Mouse (Mus musculus) liver, embryonic 13.5 days (tissue): ENCODE measurements around the gene Gm20696. TPM values are rescaled to one million over a fixed set of nuclear protein-coding genes. Genes with fewer than 3 reads are reported as not detected.

Experiments used
- ATAC-seq: fragments of 200-750 bp; cut with Nextera tagmentation; 2 replicates; pipeline ENCODE4 v1.8.0; 2017; ENCODE audit warnings: low read depth, mild to moderate bottlenecking, moderate number of reproducible peaks, moderate library complexity
- DNase-seq: peaks from one replicate; pipeline ENCODE4 v3.0.0; 2022
- H3K27ac ChIP-seq: fragments of 300-500 bp; sonication (generic); 2 replicates; pipeline ENCODE4 v1.5.1; 2015; ENCODE audit warnings: moderate library complexity, mild to moderate bottlenecking, inconsistent platforms
- H3K27me3 ChIP-seq: fragments of 300-500 bp; sonication (generic); 2 replicates; pipeline ENCODE4 v1.6.1; 2015; ENCODE audit warnings: mild to moderate bottlenecking, inconsistent platforms
- H3K36me3 ChIP-seq: fragments of 300-500 bp; sonication (generic); 2 replicates; pipeline ENCODE4 v1.6.1; 2015; ENCODE audit warnings: mild to moderate bottlenecking, inconsistent platforms
- H3K4me1 ChIP-seq: fragments of 300-500 bp; sonication (generic); replicated peaks from 2 replicates; pipeline ENCODE4 v1.6.1; 2015; ENCODE audit warnings: inconsistent platforms
- H3K4me2 ChIP-seq: fragments of 300-500 bp; sonication (generic); 2 replicates; pipeline ENCODE4 v1.6.1; 2015; ENCODE audit warnings: inconsistent platforms, mild to moderate bottlenecking, moderate library complexity
- H3K4me3 ChIP-seq: fragments of 300-500 bp; sonication (generic); replicated peaks from 2 replicates; pipeline ENCODE4 v1.5.1; 2015; ENCODE audit warnings: mild to moderate bottlenecking, inconsistent platforms
- H3K9ac ChIP-seq: fragments of 300-500 bp; sonication (generic); 2 replicates; pipeline ENCODE4 v1.6.1; 2015; ENCODE audit warnings: mild to moderate bottlenecking, inconsistent platforms
- H3K9me3 ChIP-seq: fragments of 300-500 bp; sonication (generic); replicated peaks from 2 replicates; pipeline ENCODE4 v1.6.1; 2016; ENCODE audit warnings: inconsistent platforms
- WGBS: fragments of 180-500 bp; shearing (Covaris S2); methylation state at CpG from one replicate; pipeline ENCODE4 v1.1.7; 2015; ENCODE audit not compliant: insufficient replicate concordance; 5-methylcytosine and 5-hydroxymethylcytosine counted together
- polyA plus RNA-seq: library from polyadenylated mRNA; unstranded; fragments of >200 nt; fragmentation: Nextera tagmentation; extraction: Ambion mirVana; gene quantifications from 2 replicates; pipeline ENCODE4 v1.2.1, GENCODE M21; 2015

The Gm20696 gene
- polyA plus RNA-seq, 1 experiment from 2014 or later, result 0.58 TPM

GRCm38 (mm10) chr6:99478873-99479650 lies 187.5 kb downstream of the Gm20696 start:
- Histone ChIP-seq H3K36me3 (no peaks in the 10 kb centered on the region), H3K4me3 (no peak overlapping the region), H3K4me2 (no peak overlapping the region), H3K27me3 (no peaks in the 10 kb centered on the region), H3K9me3 (no peaks in the 10 kb centered on the region), H3K4me1 (peaks cover 4% of the 10 kb centered on the region), H3K9ac (no peak overlapping the region), H3K27ac (no peak overlapping the region)
- WGBS, result 75% methylated on average over 13 of the region's 13 CpGs
- ATAC-seq (no peak), DNase-seq (no peak)

GRCm38 (mm10) chr6:99475040-99475439 lies 191.6 kb downstream of the Gm20696 start:
- DNase-seq, result no peak
- Histone ChIP-seq H3K36me3 (no peaks in the 10 kb centered on the region), H3K9ac (no peak overlapping the region), H3K4me2 (no peak overlapping the region), H3K4me3 (no peak overlapping the region), H3K9me3 (no peaks in the 10 kb centered on the region), H3K27me3 (no peaks in the 10 kb centered on the region), H3K4me1 (peaks cover 7% of the 10 kb centered on the region; the same call in 1 of the 2 replicates), H3K27ac (no peak overlapping the region)
- 70% methylated on average over 9 of the region's 9 CpGs for WGBS
- no peak for ATAC-seq

GRCm38 (mm10) chr6:99470906-99471305 lies 195.7 kb downstream of the Gm20696 start:
- no peak for DNase-seq
- no peaks in the 10 kb centered on the region for H3K27me3 ChIP-seq
- H3K4me1 ChIP-seq, result peaks cover 12% of the 10 kb centered on the region
- H3K36me3 ChIP-seq, result no peaks in the 10 kb centered on the region
- no peak overlapping the region for H3K27ac ChIP-seq
- ATAC-seq, result no peak
- no peak overlapping the region for H3K4me2 ChIP-seq
- no peak overlapping the region for H3K4me3 ChIP-seq
- no peak overlapping the region for H3K9ac ChIP-seq
- no peaks in the 10 kb centered on the region for H3K9me3 ChIP-seq
- WGBS, result 69% methylated on average over 5 of the region's 5 CpGs

- Histone ChIP-seq H3K36me3 (no peaks in the 10 kb centered on the region), H3K4me1 (peaks cover 11% of the 10 kb centered on the region), H3K4me2 (no peak overlapping the region), H3K4me3 (no peak overlapping the region), H3K27ac (no peak overlapping the region), H3K27me3 (no peaks in the 10 kb centered on the region), H3K9me3 (no peaks in the 10 kb centered on the region), H3K9ac (no peak overlapping the region)
- 75% methylated on average over 12 of the region's 12 CpGs for WGBS
- DNase-seq, result no peak
- ATAC-seq, result no peak
Observed at GRCm38 (mm10) chr6:99469134-99469834, 197.3 kb downstream of the Gm20696 start.

GRCm38 (mm10) chr6:99467831-99468230 lies 198.8 kb downstream of the Gm20696 start:
- Histone ChIP-seq H3K4me1 (peaks cover 11% of the 10 kb centered on the region), H3K36me3 (no peaks in the 10 kb centered on the region), H3K4me3 (no peak overlapping the region), H3K27ac (no peak overlapping the region), H3K27me3 (no peaks in the 10 kb centered on the region), H3K9me3 (no peaks in the 10 kb centered on the region), H3K9ac (no peak overlapping the region), H3K4me2 (no peak overlapping the region)
- WGBS, result 59% methylated on average over 3 of the region's 3 CpGs
- DNase-seq, result no peak
- ATAC-seq, result no peak

GRCm38 (mm10) chr6:99467109-99467508 lies 199.5 kb downstream of the Gm20696 start:
- WGBS, result 58% methylated on average over 8 of the region's 8 CpGs
- Histone ChIP-seq H3K4me3 (no peak overlapping the region), H3K4me1 (peaks cover 11% of the 10 kb centered on the region), H3K9me3 (no peaks in the 10 kb centered on the region), H3K4me2 (no peak overlapping the region), H3K9ac (no peak overlapping the region), H3K36me3 (no peaks in the 10 kb centered on the region), H3K27ac (no peak overlapping the region), H3K27me3 (no peaks in the 10 kb centered on the region)
- no peak for DNase-seq
- no peak for ATAC-seq

GRCm38 (mm10) chr6:99466354-99466753 lies 200.2 kb downstream of the Gm20696 start:
- 73% methylated on average over 8 of the region's 8 CpGs for WGBS
- DNase-seq, result no peak
- Histone ChIP-seq H3K36me3 (no peaks in the 10 kb centered on the region), H3K4me2 (no peak overlapping the region), H3K27me3 (no peaks in the 10 kb centered on the region), H3K4me1 (peaks cover 11% of the 10 kb centered on the region), H3K4me3 (no peak overlapping the region), H3K9ac (no peak overlapping the region), H3K9me3 (no peaks in the 10 kb centered on the region), H3K27ac (no peak overlapping the region)
- no peak for ATAC-seq

GRCm38 (mm10) chr6:99464449-99464848 lies 202.1 kb downstream of the Gm20696 start:
- Histone ChIP-seq H3K9ac (no peak overlapping the region), H3K27ac (no peak overlapping the region), H3K36me3 (no peaks in the 10 kb centered on the region), H3K9me3 (no peaks in the 10 kb centered on the region), H3K4me3 (no peak overlapping the region), H3K27me3 (no peaks in the 10 kb centered on the region), H3K4me2 (no peak overlapping the region), H3K4me1 (peaks cover under 1% of the 10 kb centered on the region; the same call in 1 of the 2 replicates)
- no peak for DNase-seq
- 75% methylated on average over 4 of the region's 4 CpGs for WGBS
- ATAC-seq, result no peak

GRCm38 (mm10) chr6:99463906-99464305 lies 202.7 kb downstream of the Gm20696 start:
- Histone ChIP-seq H3K4me3 (no peak overlapping the region), H3K27me3 (no peaks in the 10 kb centered on the region), H3K4me2 (no peak overlapping the region), H3K27ac (no peak overlapping the region), H3K4me1 (no peaks in the 10 kb centered on the region), H3K36me3 (no peaks in the 10 kb centered on the region), H3K9me3 (no peaks in the 10 kb centered on the region), H3K9ac (no peak overlapping the region)
- 68% methylated on average over 7 of the region's 7 CpGs for WGBS
- ATAC-seq (no peak), DNase-seq (no peak)

- Histone ChIP-seq H3K4me3 (no peak overlapping the region), H3K4me1 (0 out of 2 replicates have a peak, but pooled peaks cover 4% of the 10 kb centered on the region), H3K27me3 (no peaks in the 10 kb centered on the region), H3K36me3 (no peaks in the 10 kb centered on the region), H3K9ac (no peak overlapping the region), H3K27ac (no peak overlapping the region), H3K9me3 (no peaks in the 10 kb centered on the region), H3K4me2 (no peak overlapping the region)
- DNase-seq (no peak), ATAC-seq (no peak)
- WGBS, result 53% methylated on average over 4 of the region's 4 CpGs
Observed at GRCm38 (mm10) chr6:99458775-99459174, 207.8 kb downstream of the Gm20696 start.

- DNase-seq (no peak), ATAC-seq (no peak)
- WGBS, result 74% methylated on average over 7 of the region's 7 CpGs
- H3K4me3 ChIP-seq, result no peak overlapping the region
- no peak overlapping the region for H3K27ac ChIP-seq
- no peak overlapping the region for H3K9ac ChIP-seq
- peaks cover 27% of the 10 kb centered on the region for H3K4me1 ChIP-seq
- no peak overlapping the region for H3K4me2 ChIP-seq
- no peaks in the 10 kb centered on the region for H3K36me3 ChIP-seq
- no peaks in the 10 kb centered on the region for H3K9me3 ChIP-seq
- no peaks in the 10 kb centered on the region for H3K27me3 ChIP-seq
Observed at GRCm38 (mm10) chr6:99453763-99454520, 212.7 kb downstream of the Gm20696 start.
